Mouse (Mus musculus): Measurements from ENCODE around the gene Ube2ql1. TPM values are rescaled to one million over a fixed set of nuclear protein-coding genes. Genes with fewer than 3 reads are reported as not detected.

Ube2ql1 gene
- 0.96 and 2.0 TPM in 2 replicates for polyA plus RNA-seq (2016; fragmentation: Nextera tagmentation; extraction: Ambion mirVana)

DNA sequence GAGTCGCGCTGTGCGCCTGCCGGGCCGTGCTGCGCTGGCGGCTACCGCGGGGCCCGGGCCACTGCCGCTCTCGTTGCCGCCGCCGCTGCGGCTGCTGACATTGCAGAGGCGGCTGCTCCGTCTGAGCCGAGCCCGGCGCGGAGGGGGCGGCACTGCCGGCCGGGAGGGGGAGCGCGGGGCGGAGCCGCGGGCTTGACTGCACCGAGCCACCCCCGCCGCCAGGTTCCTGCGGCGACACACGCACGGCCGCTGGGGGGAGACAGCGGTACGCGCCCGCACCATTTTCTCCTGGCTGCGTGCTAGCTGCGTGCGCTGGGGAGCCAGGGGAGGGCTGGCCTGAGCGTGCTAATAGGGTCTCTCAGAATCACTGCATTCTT is at the start of gene Ube2ql1:
Ube2ql1 (minus strand) TSS at position 131 of the 377 bp plus-strand sequence.
- Histone ChIP-seq H3K27ac (replicated peaks) (peak within 1 kb of the TSS; percentile 80), H3K36me3 (no peaks in the 10 kb centered on the region), H3K9me3 (replicated peaks) (0 out of 2 replicates have a peak, but pooled peaks cover 5% of the 10 kb centered on the region), H3K4me1 (peaks cover 24% of the 10 kb centered on the region), H3K4me3 (peak within 1 kb of the TSS; percentile 81), H3K27me3 (ENCODE audit: low read depth, poor library complexity, severe bottlenecking) (peaks cover 70% of the 10 kb centered on the region)
- WGBS: 1% methylated on average over 45 of the region's 46 CpGs
- peak; percentile 89 for DNase-seq (ENCODE audit: low spot score)

DNA sequence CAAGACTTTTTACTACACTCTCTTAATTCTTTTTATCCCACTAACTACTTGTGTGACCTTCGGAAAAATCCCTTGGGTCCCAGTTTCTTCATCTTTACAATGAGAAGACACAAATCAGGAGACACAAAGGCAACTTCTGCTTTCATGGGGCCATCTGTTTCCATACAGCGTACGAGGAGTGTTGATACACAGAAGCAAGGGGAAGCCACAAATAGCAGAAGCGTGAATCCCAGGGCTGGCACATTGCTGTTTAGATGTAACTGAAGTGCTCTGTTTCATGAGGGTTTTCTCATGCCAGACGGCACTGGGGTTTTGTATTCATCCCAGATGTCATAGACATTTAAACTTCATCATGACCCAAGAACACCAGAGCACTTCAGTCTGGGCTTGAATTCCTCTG is 49.0 kb upstream of the Ube2ql1 start:
- Histone ChIP-seq H3K36me3 (no peaks in the 10 kb centered on the region), H3K27ac (replicated peaks) (no peak overlapping the region), H3K4me1 (no peaks in the 10 kb centered on the region), H3K27me3 (ENCODE audit: low read depth, poor library complexity, severe bottlenecking) (no peaks in the 10 kb centered on the region), H3K9me3 (replicated peaks) (no peaks in the 10 kb centered on the region), H3K4me3 (no peak overlapping the region)
- no peak for DNase-seq (ENCODE audit: low spot score)
- 86% methylated on average over 5 of the region's 5 CpGs for WGBS

DNA sequence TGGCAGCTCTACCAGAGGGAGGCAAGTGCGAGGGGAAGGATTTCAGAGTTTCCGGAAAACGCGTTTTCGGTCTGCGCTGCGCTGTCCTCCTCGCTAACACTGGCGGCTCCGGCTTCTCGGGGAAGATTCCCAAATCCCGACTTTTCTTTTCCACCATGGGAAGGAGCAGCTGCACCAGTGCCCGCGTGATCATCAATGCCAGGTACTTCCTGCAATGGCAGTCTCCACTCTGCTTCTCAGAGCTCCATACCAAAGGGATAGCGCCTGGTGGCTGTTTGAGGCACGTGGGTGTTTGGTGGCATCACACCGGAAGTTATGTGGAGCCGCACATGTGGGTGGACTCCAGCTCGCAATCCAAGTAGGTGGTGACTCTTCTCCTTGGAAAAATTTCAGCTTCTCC is 38.5 kb upstream of the Ube2ql1 start:
- Histone ChIP-seq H3K27me3 (ENCODE audit: low read depth, poor library complexity, severe bottlenecking) (no peaks in the 10 kb centered on the region), H3K36me3 (no peaks in the 10 kb centered on the region), H3K9me3 (replicated peaks) (no peaks in the 10 kb centered on the region), H3K4me1 (peaks cover 7% of the 10 kb centered on the region), H3K4me3 (no peak overlapping the region), H3K27ac (replicated peaks) (no peak overlapping the region)
- no peak for DNase-seq (ENCODE audit: low spot score)
- WGBS: 91% methylated on average over 19 of the region's 19 CpGs

DNA sequence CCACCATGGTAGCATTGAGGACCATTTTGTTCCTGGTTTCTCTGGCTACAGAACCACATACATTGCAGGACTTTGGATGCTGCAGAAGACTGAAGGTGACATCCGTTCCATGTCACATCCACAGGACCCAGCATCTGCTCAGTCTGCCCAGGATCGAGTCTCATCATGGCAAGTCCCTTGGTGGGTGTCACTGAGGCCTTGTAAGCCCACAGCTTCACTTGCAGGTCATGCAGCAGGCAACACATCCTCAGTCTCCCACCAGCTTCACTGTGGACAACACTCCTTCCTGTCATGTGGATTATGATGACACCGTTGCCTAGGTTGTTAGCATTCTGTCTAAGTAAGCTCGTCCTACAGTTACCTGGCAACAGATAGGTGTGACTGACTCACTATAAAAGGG is 32.7 kb upstream of the Ube2ql1 start:
- Histone ChIP-seq H3K36me3 (no peaks in the 10 kb centered on the region), H3K9me3 (replicated peaks) (no peaks in the 10 kb centered on the region), H3K4me3 (no peak overlapping the region), H3K27me3 (ENCODE audit: low read depth, poor library complexity, severe bottlenecking) (no peaks in the 10 kb centered on the region), H3K27ac (replicated peaks) (no peak overlapping the region), H3K4me1 (peaks cover 7% of the 10 kb centered on the region)
- 88% methylated on average over 4 of the region's 4 CpGs for WGBS
- no peak for DNase-seq (ENCODE audit: low spot score)

DNA sequence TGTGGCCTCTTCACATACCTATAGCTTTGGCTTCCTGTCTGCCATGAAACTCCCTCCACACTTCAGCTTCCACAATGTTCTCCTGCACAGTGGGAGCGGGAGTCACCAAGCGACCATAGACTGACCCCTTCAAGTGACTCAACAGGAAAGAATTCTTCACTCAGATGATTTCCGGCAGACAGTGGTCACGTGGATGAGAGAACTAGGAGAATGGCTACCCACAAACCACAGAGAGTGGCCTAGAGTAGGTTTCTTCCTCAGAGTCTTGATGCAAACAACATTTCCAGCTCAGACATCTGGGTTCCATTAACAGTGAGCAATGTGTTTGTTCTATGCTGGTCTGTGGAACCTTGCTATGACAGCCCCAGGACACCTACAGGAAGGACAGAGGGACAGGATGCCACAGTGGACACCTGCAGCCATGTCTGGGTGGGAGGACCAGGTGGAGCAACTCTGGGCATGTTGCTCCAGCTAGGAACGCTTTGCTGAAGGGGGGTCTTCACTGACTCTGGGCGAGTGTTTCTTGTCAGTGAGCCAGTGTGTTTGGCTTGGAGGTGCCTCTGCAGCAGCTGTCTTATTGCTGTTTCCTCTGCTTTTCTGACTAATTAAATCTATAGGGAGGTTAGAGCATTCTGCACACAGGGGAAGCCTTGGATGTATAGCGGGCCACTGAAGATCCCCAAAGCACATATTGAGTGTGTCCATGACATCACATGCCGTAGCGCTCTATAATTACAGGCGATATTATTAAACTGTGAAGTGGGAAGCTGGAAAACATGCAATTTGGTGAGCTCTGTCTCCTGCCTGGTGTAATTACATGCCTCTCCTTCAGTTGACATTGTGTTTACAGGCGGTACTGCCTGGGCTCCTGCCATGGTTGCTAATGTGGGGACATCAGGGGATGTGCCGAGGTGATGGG is 31.1 kb upstream of the Ube2ql1 start:
- H3K27me3 ChIP-seq (ENCODE audit: low read depth, poor library complexity, severe bottlenecking): no peaks in the 10 kb centered on the region
- WGBS: 84% methylated on average over 12 of the region's 12 CpGs
- H3K4me3 ChIP-seq: no peak overlapping the region
- no peaks in the 10 kb centered on the region for H3K9me3 ChIP-seq (replicated peaks)
- DNase-seq (ENCODE audit: low spot score): no peak
- H3K36me3 ChIP-seq: no peaks in the 10 kb centered on the region
- no peak overlapping the region for H3K27ac ChIP-seq (replicated peaks)
- H3K4me1 ChIP-seq: peaks cover 5% of the 10 kb centered on the region

DNA sequence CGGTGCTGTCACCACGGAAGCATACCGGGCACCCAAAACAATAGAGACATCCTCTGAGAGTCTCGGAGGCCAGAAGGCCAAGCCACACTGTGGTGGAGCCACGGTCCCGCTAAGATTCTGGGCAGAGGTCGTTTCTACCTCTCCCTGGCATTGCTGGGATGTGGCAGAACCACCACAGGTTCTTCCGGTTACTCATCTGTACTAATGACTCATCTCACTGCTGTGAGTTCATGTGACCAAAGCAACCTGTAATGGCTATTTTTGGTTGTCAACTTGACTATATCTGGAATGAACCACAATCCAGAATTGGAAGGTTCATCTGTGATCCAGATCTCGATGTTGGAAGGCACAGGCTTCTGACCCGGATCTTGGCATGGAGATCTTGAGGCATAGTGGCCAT is 28.5 kb upstream of the Ube2ql1 start:
- no peaks in the 10 kb centered on the region for H3K4me1 ChIP-seq
- DNase-seq (ENCODE audit: low spot score): no peak
- WGBS: 93% methylated on average over 10 of the region's 10 CpGs

DNA sequence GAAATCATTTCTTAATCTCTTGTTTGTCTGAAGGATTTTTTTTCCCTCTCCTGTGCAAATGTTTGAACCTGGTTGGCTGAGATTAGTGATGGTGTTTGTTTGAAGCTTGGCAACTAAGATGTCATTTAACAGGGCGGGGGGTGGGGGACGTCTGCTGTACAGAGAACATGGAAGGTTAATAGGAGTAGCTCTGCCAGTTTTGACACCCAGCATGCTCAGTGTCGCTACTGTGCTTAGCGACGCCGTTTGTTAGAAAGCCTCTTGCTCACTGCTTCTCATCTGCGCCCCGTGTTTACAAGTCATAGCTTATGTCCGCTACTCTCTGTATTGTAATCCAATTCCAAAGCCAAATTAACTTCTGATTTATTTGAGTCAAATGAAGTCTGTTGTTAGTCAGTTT is 25.0 kb upstream of the Ube2ql1 start:
- Histone ChIP-seq H3K36me3 (no peaks in the 10 kb centered on the region), H3K27me3 (ENCODE audit: low read depth, poor library complexity, severe bottlenecking) (no peaks in the 10 kb centered on the region), H3K27ac (replicated peaks) (no peak overlapping the region), H3K4me3 (no peak overlapping the region), H3K4me1 (no peaks in the 10 kb centered on the region), H3K9me3 (replicated peaks) (no peaks in the 10 kb centered on the region)
- DNase-seq (ENCODE audit: low spot score): no peak
- 86% methylated on average over 9 of the region's 9 CpGs for WGBS

More for the DNA sequence above, 28.5 kb upstream of the Ube2ql1 start:
- Histone ChIP-seq H3K27me3 (ENCODE audit: low read depth, poor library complexity, severe bottlenecking) (no peaks in the 10 kb centered on the region), H3K4me3 (no peak overlapping the region), H3K36me3 (no peaks in the 10 kb centered on the region), H3K27ac (replicated peaks) (no peak overlapping the region), H3K9me3 (replicated peaks) (no peaks in the 10 kb centered on the region)

DNA sequence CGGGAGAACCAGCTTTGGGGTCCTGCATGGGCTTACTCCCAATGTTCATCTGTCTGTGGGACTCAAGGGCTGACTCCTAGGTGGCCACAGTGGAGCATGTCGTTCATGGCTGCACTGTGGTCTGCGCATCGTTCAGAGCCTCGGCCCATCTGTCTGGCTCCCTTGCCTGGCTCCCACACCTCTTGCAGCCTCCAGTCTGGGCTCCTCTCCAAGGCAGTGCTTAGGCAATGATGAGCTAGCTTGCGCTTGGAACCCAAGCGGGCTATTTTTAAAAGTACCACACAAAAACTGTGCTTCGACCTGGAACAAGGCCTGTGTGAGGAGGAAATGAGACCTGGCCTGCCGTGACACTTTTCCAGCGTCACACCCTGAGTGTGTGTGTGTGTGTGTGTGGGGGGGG is 21.7 kb upstream of the Ube2ql1 start:
- no peaks in the 10 kb centered on the region for H3K4me1 ChIP-seq
- H3K27ac ChIP-seq (replicated peaks): no peak overlapping the region
- no peaks in the 10 kb centered on the region for H3K9me3 ChIP-seq (replicated peaks)
- H3K4me3 ChIP-seq: no peak overlapping the region
- no peaks in the 10 kb centered on the region for H3K36me3 ChIP-seq
- no peaks in the 10 kb centered on the region for H3K27me3 ChIP-seq (ENCODE audit: low read depth, poor library complexity, severe bottlenecking)
- DNase-seq (ENCODE audit: low spot score): no peak
- WGBS: 90% methylated on average over 10 of the region's 10 CpGs

DNA sequence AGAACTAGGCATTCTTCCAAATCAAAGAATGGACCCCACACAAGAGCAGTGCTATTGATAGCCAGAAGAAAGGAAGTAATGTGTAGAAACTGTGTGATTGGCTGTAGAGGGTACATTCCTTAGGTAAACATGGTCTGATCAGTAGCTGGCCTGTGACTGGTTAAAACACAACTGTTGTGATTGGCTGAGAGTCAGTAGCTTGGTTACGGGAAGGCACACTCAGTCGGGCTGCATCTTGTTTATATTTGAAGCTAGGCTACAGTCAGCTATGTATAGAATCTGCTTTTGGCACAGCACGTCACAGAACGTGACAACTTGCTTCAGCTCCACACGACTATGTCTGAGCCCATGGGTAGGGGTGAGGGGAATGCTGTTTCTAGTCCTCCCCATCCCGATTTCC is 19.3 kb upstream of the Ube2ql1 start:
- H3K27me3 ChIP-seq (ENCODE audit: low read depth, poor library complexity, severe bottlenecking): no peaks in the 10 kb centered on the region
- no peaks in the 10 kb centered on the region for H3K36me3 ChIP-seq
- no peaks in the 10 kb centered on the region for H3K9me3 ChIP-seq (replicated peaks)
- no peak overlapping the region for H3K27ac ChIP-seq (replicated peaks)
- no peaks in the 10 kb centered on the region for H3K4me1 ChIP-seq
- 86% methylated on average over 6 of the region's 6 CpGs for WGBS
- DNase-seq (ENCODE audit: low spot score): no peak
- H3K4me3 ChIP-seq: no peak overlapping the region

DNA sequence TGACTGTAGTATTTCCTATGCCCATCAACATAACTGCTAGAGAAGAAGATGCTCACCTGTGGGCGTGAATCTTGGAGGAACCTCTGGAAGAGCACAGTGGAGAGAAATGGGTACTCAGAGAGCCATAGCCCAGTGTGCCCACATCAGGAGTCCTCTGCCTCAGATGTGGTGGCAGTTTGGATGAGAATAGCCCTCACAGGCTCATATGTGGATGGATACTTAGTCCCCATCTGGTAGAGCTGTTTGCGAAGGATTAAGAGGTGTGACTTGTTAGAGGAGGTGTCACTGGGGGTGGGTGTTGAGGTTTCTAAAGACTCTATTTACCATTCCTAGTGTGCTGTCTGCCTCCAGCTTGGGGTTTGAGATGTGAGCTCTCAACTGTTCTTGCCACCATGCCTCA is 13.2 kb upstream of the Ube2ql1 start:
- Histone ChIP-seq H3K9me3 (replicated peaks) (no peaks in the 10 kb centered on the region), H3K4me3 (no peak overlapping the region), H3K36me3 (no peaks in the 10 kb centered on the region), H3K4me1 (no peaks in the 10 kb centered on the region), H3K27ac (replicated peaks) (no peak overlapping the region), H3K27me3 (ENCODE audit: low read depth, poor library complexity, severe bottlenecking) (peaks cover 10% of the 10 kb centered on the region; the same call in 1 of the 2 replicates)
- WGBS: 85% methylated on average over 2 of the region's 2 CpGs
- DNase-seq (ENCODE audit: low spot score): no peak

DNA sequence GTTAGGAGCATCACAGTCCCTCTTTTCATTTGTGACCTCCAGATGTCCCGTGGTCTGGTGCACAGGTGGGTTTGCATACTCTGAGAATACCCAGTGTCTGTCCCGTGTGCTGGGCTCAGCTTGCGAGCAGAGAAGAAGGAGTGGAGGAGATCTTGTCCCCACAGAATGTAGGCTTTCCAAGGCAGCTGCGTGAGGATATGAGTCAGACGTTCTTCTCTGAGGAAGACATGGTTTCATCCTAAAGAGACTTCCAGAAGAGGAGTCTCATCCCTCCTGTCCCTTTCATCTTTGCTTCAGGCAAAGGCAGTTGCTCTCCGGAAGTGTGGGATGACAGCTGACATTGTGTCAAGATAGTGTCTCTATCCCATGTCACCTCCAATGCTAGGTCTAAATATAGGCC is 11.8 kb upstream of the Ube2ql1 start:
- no peak overlapping the region for H3K27ac ChIP-seq (replicated peaks)
- H3K27me3 ChIP-seq (ENCODE audit: low read depth, poor library complexity, severe bottlenecking): peaks cover 10% of the 10 kb centered on the region; the same call in 1 of the 2 replicates
- no peaks in the 10 kb centered on the region for H3K36me3 ChIP-seq

DNA sequence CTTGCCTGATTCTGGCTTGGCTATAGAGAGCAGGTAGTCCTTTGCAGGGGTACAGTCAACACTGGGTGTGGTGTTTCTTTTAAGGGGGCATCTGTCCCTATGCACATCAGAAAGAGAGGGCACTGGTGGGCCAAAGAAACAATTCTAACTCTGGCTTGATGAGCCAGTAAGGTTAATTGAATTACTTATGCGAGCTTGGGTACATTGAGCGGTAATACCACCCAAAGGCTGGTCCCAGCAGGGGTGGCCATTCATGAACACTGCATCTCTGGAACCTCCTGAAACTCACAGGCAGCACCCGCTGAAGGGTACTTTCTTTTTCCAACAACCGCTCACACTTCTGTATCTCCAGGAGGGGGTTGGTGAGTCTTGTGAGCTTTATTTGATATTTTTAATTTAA is 9.1 kb upstream of the Ube2ql1 start:
- Histone ChIP-seq H3K36me3 (no peaks in the 10 kb centered on the region), H3K27ac (replicated peaks) (no peak overlapping the region), H3K4me3 (no peak overlapping the region), H3K9me3 (replicated peaks) (no peaks in the 10 kb centered on the region), H3K27me3 (ENCODE audit: low read depth, poor library complexity, severe bottlenecking) (peaks cover 10% of the 10 kb centered on the region; the same call in 1 of the 2 replicates), H3K4me1 (no peaks in the 10 kb centered on the region)
- 37% methylated on average over 4 of the region's 4 CpGs for WGBS
- DNase-seq (ENCODE audit: low spot score): no peak

More for the DNA sequence above, 11.8 kb upstream of the Ube2ql1 start:
- no peaks in the 10 kb centered on the region for H3K4me1 ChIP-seq
- no peak overlapping the region for H3K4me3 ChIP-seq
- no peak for DNase-seq (ENCODE audit: low spot score)
- WGBS: 91% methylated on average over 6 of the region's 6 CpGs
- no peaks in the 10 kb centered on the region for H3K9me3 ChIP-seq (replicated peaks)

Data from midbrain, embryonic 10.5 days (tissue).